Mouse (Mus musculus): ENCODE results near the gene C1ql4. TPM values are rescaled to one million over a fixed set of nuclear protein-coding genes. Genes with fewer than 3 reads are reported as not detected.
A peak's percentile ranks its signal among the peaks of the same experiment; 100 is the strongest.
"Not testable (repeated sequence)": the region's sequence is repeated elsewhere in the genome, so short reads cannot be mapped to it uniquely, and the experiment has no call there.

Gene C1ql4
- polyA plus RNA-seq, 1 experiment, result 0.10 TPM

- Histone ChIP-seq H3K79me2 (ENCODE audit: control insufficient read depth, insufficient read depth) (no peaks in the 10 kb centered on the region), H3K4me2 (ENCODE audit: low read depth) (peak within 1 kb of the TSS; percentile 85), H3K27me3 (ENCODE audit: control insufficient read depth, insufficient read depth, insufficient read length) (peaks cover 36% of the 10 kb centered on the region), H3ac (ENCODE audit: control insufficient read depth, insufficient read length) (no peak within 1 kb of the TSS), H3K4me3 (peak within 1 kb of the TSS; percentile 6), H3K36me3 (ENCODE audit: control insufficient read depth, insufficient read depth) (no peaks in the 10 kb centered on the region)
- no peak for TF ChIP-seq SRF (IDR thresholded peaks at IDR 0.05; ENCODE audit: control insufficient read depth, insufficient read length, low read depth)
- no peak for TF ChIP-seq MYOD1 (IDR thresholded peaks at IDR 0.05; ENCODE audit: control insufficient read depth in 1 of 3, insufficient read length in 2 of 3, low read depth in 2 of 3)
- TF ChIP-seq TCF3 (IDR thresholded peaks at IDR 0.05; ENCODE audit: insufficient read length, low read depth), result no peak
- TF ChIP-seq POLR2A (IDR thresholded peaks at IDR 0.05; ENCODE audit: insufficient read length, low read depth), result no peak
- no peak for TF ChIP-seq POLR2AphosphoS2 (IDR thresholded peaks at IDR 0.05; ENCODE audit: insufficient read length, low read depth)
- TF ChIP-seq CEBPB (IDR thresholded peaks at IDR 0.05; ENCODE audit: insufficient read depth, poor library complexity, severe bottlenecking), result no peak
- TF ChIP-seq E2F4 (IDR thresholded peaks at IDR 0.05; ENCODE audit: insufficient read depth), result no peak
- TF ChIP-seq USF1 (IDR thresholded peaks at IDR 0.05; ENCODE audit: low read depth), result no peak
- no peak for TF ChIP-seq REST (IDR thresholded peaks at IDR 0.05; ENCODE audit: insufficient read depth, insufficient read length)
- no peak for TF ChIP-seq TCF12 (IDR thresholded peaks at IDR 0.05; ENCODE audit: insufficient read depth, poor library complexity, severe bottlenecking)
- no peak for TF ChIP-seq MYOG (IDR thresholded peaks at IDR 0.05; ENCODE audit: control insufficient read depth in 1 of 3, insufficient read depth in 1 of 3, insufficient read length in 2 of 3, low read depth in 2 of 3)
- TF ChIP-seq MAX (IDR thresholded peaks at IDR 0.05; ENCODE audit: low read depth), result no peak
Measured at GRCm38 (mm10) chr15:99055040-99055439, 32.6 kb downstream of the C1ql4 start, which contains the start of gene Prph. Prph (plus strand) TSS chr15:99055174.

GRCm38 (mm10) chr15:99053373-99053772 lies 34.2 kb downstream of the C1ql4 start:
- Histone ChIP-seq H3K36me3 (ENCODE audit: control insufficient read depth, insufficient read depth) (no peaks in the 10 kb centered on the region), H3K4me3 (no peak overlapping the region)

GRCm38 (mm10) chr15:99049473-99050253 lies 38.0 kb downstream of the C1ql4 start:
- no peaks in the 10 kb centered on the region for H3K36me3 ChIP-seq (ENCODE audit: control insufficient read depth, insufficient read depth)
- peak overlapping the region; percentile 26 for H3K4me2 ChIP-seq (ENCODE audit: low read depth)
- H3K27me3 ChIP-seq (ENCODE audit: control insufficient read depth, insufficient read depth, insufficient read length), result no peaks in the 10 kb centered on the region
- H3K4me3 ChIP-seq, result no peak overlapping the region
- no peaks in the 10 kb centered on the region for H3K79me2 ChIP-seq (ENCODE audit: control insufficient read depth, insufficient read depth)
- TF ChIP-seq TCF12 (IDR thresholded peaks at IDR 0.05; ENCODE audit: insufficient read depth, poor library complexity, severe bottlenecking), result no peak
- no peak for TF ChIP-seq MYOD1 (IDR thresholded peaks at IDR 0.05; ENCODE audit: control insufficient read depth in 1 of 3, insufficient read length in 2 of 3, low read depth in 2 of 3)
- no peak overlapping the region for H3ac ChIP-seq (ENCODE audit: control insufficient read depth, insufficient read length)

More at GRCm38 (mm10) chr15:99053373-99053772, 34.2 kb downstream of the C1ql4 start:
- H3K27me3 ChIP-seq (ENCODE audit: control insufficient read depth, insufficient read depth, insufficient read length), result peaks cover 30% of the 10 kb centered on the region
- TF ChIP-seq USF1 (IDR thresholded peaks at IDR 0.05; ENCODE audit: low read depth), result no peak
- TF ChIP-seq MYOD1 (IDR thresholded peaks at IDR 0.05; ENCODE audit: control insufficient read depth in 1 of 3, insufficient read length in 2 of 3, low read depth in 2 of 3), result no peak
- no peak overlapping the region for H3ac ChIP-seq (ENCODE audit: control insufficient read depth, insufficient read length)
- no peak overlapping the region for H3K4me2 ChIP-seq (ENCODE audit: low read depth)
- H3K79me2 ChIP-seq (ENCODE audit: control insufficient read depth, insufficient read depth), result no peaks in the 10 kb centered on the region

GRCm38 (mm10) chr15:99045734-99046133 lies 41.9 kb downstream of the C1ql4 start:
- H3ac ChIP-seq (ENCODE audit: control insufficient read depth, insufficient read length); H3K4me2 ChIP-seq (ENCODE audit: low read depth); H3K36me3 ChIP-seq (ENCODE audit: control insufficient read depth, insufficient read depth); H3K4me3 ChIP-seq; H3K27me3 ChIP-seq (ENCODE audit: control insufficient read depth, insufficient read depth, insufficient read length); H3K79me2 ChIP-seq (ENCODE audit: control insufficient read depth, insufficient read depth): not testable (repeated sequence)

GRCm38 (mm10) chr15:99044854-99045253 lies 42.8 kb downstream of the C1ql4 start:
- Histone ChIP-seq H3ac (ENCODE audit: control insufficient read depth, insufficient read length) (no peak overlapping the region), H3K79me2 (ENCODE audit: control insufficient read depth, insufficient read depth) (no peaks in the 10 kb centered on the region), H3K27me3 (ENCODE audit: control insufficient read depth, insufficient read depth, insufficient read length) (no peaks in the 10 kb centered on the region), H3K4me2 (ENCODE audit: low read depth) (peak overlapping the region; percentile 30), H3K36me3 (ENCODE audit: control insufficient read depth, insufficient read depth) (no peaks in the 10 kb centered on the region), H3K4me3 (no peak overlapping the region)
- TF ChIP-seq MYOD1 (IDR thresholded peaks at IDR 0.05; ENCODE audit: control insufficient read depth in 1 of 3, insufficient read length in 2 of 3, low read depth in 2 of 3), result no peak
- no peak for TF ChIP-seq REST (IDR thresholded peaks at IDR 0.05; ENCODE audit: insufficient read depth, insufficient read length)
- TF ChIP-seq MAX (IDR thresholded peaks at IDR 0.05; ENCODE audit: low read depth), result no peak
- TF ChIP-seq TCF3 (IDR thresholded peaks at IDR 0.05; ENCODE audit: insufficient read length, low read depth), result no peak
- TF ChIP-seq CEBPB (IDR thresholded peaks at IDR 0.05; ENCODE audit: insufficient read depth, poor library complexity, severe bottlenecking), result no peak
- TF ChIP-seq MYOG (IDR thresholded peaks at IDR 0.05; ENCODE audit: control insufficient read depth in 1 of 3, insufficient read depth in 1 of 3, insufficient read length in 2 of 3, low read depth in 2 of 3), result no peak
- TF ChIP-seq POLR2AphosphoS2 (IDR thresholded peaks at IDR 0.05; ENCODE audit: insufficient read length, low read depth), result no peak
- TF ChIP-seq USF1 (IDR thresholded peaks at IDR 0.05; ENCODE audit: low read depth), result no peak
- TF ChIP-seq E2F4 (IDR thresholded peaks at IDR 0.05; ENCODE audit: insufficient read depth), result no peak
- TF ChIP-seq TCF12 (IDR thresholded peaks at IDR 0.05; ENCODE audit: insufficient read depth, poor library complexity, severe bottlenecking), result no peak
- no peak for TF ChIP-seq POLR2A (IDR thresholded peaks at IDR 0.05; ENCODE audit: insufficient read length, low read depth)
- TF ChIP-seq SRF (IDR thresholded peaks at IDR 0.05; ENCODE audit: control insufficient read depth, insufficient read length, low read depth), result no peak

Measured in myocyte (in vitro differentiated cells).